In the genomic region with DNA sequence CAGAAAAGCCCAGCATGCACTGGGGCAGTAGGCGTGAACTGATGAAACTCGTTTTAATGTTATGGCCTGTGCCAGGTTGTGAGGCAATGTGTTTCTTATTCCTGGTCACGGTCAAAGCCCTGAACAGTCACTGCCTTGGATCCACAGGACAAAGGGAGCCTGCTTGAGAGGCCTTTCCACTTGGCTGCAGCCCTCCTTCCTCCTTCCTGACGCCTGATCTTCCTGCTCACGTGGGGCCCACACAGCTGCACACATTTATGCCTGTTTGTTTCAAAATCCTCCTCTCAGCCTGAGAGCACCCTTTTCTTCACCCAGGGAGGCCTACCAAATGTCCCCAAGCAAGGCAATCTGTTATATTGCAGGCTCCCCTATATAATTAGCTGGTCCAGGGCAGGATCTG, we compare ENCODE assay signal across 12 mouse cellular contexts. TPM values are rescaled to one million over a fixed set of nuclear protein-coding genes. Genes with fewer than 3 reads are reported as not detected.
DNase-seq lines count a peak whose midpoint lies in the region; ATAC-seq and TF ChIP-seq lines count a peak whose summit lies in the region.
"Had no signal": no experiment of that assay in that cellular context is flagged by ENCODE, and none has a peak within 500 bp of the region (broad histone marks: within the 10 kb centered on the region; RNA-seq: fewer than 3 reads in every experiment).

No protein-coding gene starts in this region.

- H3K36me3 ChIP-seq in intestine, embryonic 14.5 days (ENCODE audit: control insufficient read depth, insufficient read depth, low read length): no peaks in the 10 kb centered on the region
- H3K36me3 ChIP-seq in intestine, postnatal 0 days (ENCODE audit: control insufficient read depth, insufficient read depth): no peaks in the 10 kb centered on the region
- no peaks in the 10 kb centered on the region for H3K36me3 ChIP-seq in embryonic facial prominence, embryonic 11.5 days (replicated peaks; ENCODE audit: control insufficient read depth, insufficient read depth, low read depth, low read length)

- no peak overlapping the region for H3K9ac ChIP-seq in intestine, embryonic 14.5 days (ENCODE audit: low read length)
- H3K9ac ChIP-seq in intestine, postnatal 0 days (ENCODE audit: low read depth, low read length): no peak overlapping the region
- H3K9ac ChIP-seq in embryonic facial prominence, embryonic 11.5 days (replicated peaks; ENCODE audit: low read length): 0 out of 2 replicates have a peak overlapping the region, but pooled peaks have one; percentile 32

- H3K4me1 ChIP-seq in intestine, embryonic 14.5 days (replicated peaks; ENCODE audit: control insufficient read depth, insufficient read depth, low read length): peaks cover 44% of the 10 kb centered on the region
- H3K4me1 ChIP-seq in intestine, postnatal 0 days (replicated peaks; ENCODE audit: control insufficient read depth, insufficient read depth, low read length): no peaks in the 10 kb centered on the region; the same call in 1 of the 2 replicates
- H3K4me1 ChIP-seq in embryonic facial prominence, embryonic 11.5 days (ENCODE audit: control insufficient read depth, insufficient read depth, low read length): peaks cover 3% of the 10 kb centered on the region; the same call in 1 of the 2 replicates

- no peak for ATAC-seq in intestine, embryonic 14.5 days (replicated peaks; ENCODE audit: low FRiP score, low TSS enrichment, low read depth)
- ATAC-seq in intestine, postnatal 0 days: no peak
- no peak for ATAC-seq in embryonic facial prominence, embryonic 11.5 days (replicated peaks; ENCODE audit: insufficient number of reproducible peaks, low FRiP score, low TSS enrichment, low read depth)

- H3K27ac ChIP-seq in intestine, embryonic 14.5 days (ENCODE audit: low read depth): peak overlapping the region; percentile 93; the same call in 1 of the 2 replicates
- no peak overlapping the region for H3K27ac ChIP-seq in intestine, postnatal 0 days (ENCODE audit: low read depth, low read length)
- H3K27ac ChIP-seq in embryonic facial prominence, embryonic 11.5 days (replicated peaks; ENCODE audit: low read depth, low read length): no peak overlapping the region

- H3K4me3 ChIP-seq in intestine, embryonic 14.5 days (ENCODE audit: low read depth, low read length): no peak overlapping the region
- H3K4me3 ChIP-seq in intestine, postnatal 0 days (ENCODE audit: low read depth, low read length): no peak overlapping the region
- H3K4me3 ChIP-seq in embryonic facial prominence, embryonic 11.5 days (ENCODE audit: low read depth, low read length): no peak overlapping the region

- H3K27me3 ChIP-seq in intestine, embryonic 14.5 days (replicated peaks; ENCODE audit: control insufficient read depth, insufficient read depth, low read length): no peaks in the 10 kb centered on the region
- H3K27me3 ChIP-seq in intestine, postnatal 0 days (replicated peaks; ENCODE audit: control insufficient read depth, insufficient read depth, low read length): no peaks in the 10 kb centered on the region
- no peaks in the 10 kb centered on the region for H3K27me3 ChIP-seq in embryonic facial prominence, embryonic 11.5 days (ENCODE audit: control insufficient read depth, insufficient read depth, low read length)

- 62% methylated on average over 5 of the region's 5 CpGs for WGBS in intestine, embryonic 14.5 days
- WGBS in intestine, postnatal 0 days: 45% methylated on average over 5 of the region's 5 CpGs
- WGBS in embryonic facial prominence, embryonic 11.5 days: 49% methylated on average over 5 of the region's 5 CpGs

- TF ChIP-seq CTCF in intestine, postnatal 0 days (IDR thresholded peaks at IDR 0.05; ENCODE audit: low read depth): no peak

- H3K4me2 ChIP-seq in intestine, embryonic 14.5 days (ENCODE audit: low read length): no peak overlapping the region
- no peak overlapping the region for H3K4me2 ChIP-seq in intestine, postnatal 0 days (replicated peaks; ENCODE audit: low read depth)
- no peak overlapping the region for H3K4me2 ChIP-seq in embryonic facial prominence, embryonic 11.5 days (ENCODE audit: low read depth, low read length)

- no peak for DNase-seq in intestine, embryonic 14.5 days (ENCODE audit: low spot score)
- no peak for DNase-seq in embryonic facial prominence, embryonic 11.5 days (ENCODE audit: low spot score)
- peak; percentile 64 for DNase-seq in kidney, adult 9 months
- DNase-seq in lung, postnatal 36 days: peak; percentile 74
- DNase-seq in gastrocnemius, postnatal 25 days: no peak
- no peak for DNase-seq in spleen, postnatal 10 days (ENCODE audit: low spot score in 2 of 2)
- DNase-seq in urinary bladder, postnatal 36 days (ENCODE audit: low spot score in 2 of 2): no peak
- DNase-seq: cerebellum, adult 9-11 months; heart, postnatal 4 days; layer of hippocampus, adult 9-11 months; right cerebral cortex, postnatal 14 days had no signal

- no peaks in the 10 kb centered on the region for H3K9me3 ChIP-seq in intestine, embryonic 14.5 days (ENCODE audit: control insufficient read depth, low read length)
- no peaks in the 10 kb centered on the region for H3K9me3 ChIP-seq in intestine, postnatal 0 days (ENCODE audit: control insufficient read depth)
- no peaks in the 10 kb centered on the region for H3K9me3 ChIP-seq in embryonic facial prominence, embryonic 11.5 days (replicated peaks; ENCODE audit: control insufficient read depth, low read length)

RNA-seq across cellular contexts. Expression of gene Txn2, which starts 25.6 kb away (rescaled TPM):
- polyA plus RNA-seq in intestine, embryonic 14.5 days (2014; fragmentation: Nextera tagmentation; extraction: Ambion mirVana): 324 and 325 TPM in 2 replicates
- 165 and 173 TPM in 2 replicates for polyA plus RNA-seq in intestine, postnatal 0 days (2015; fragmentation: Nextera tagmentation; extraction: Ambion mirVana)
- 239 and 248 TPM in 2 replicates for polyA plus RNA-seq in embryonic facial prominence, embryonic 11.5 days (2014; fragmentation: Nextera tagmentation; extraction: Ambion mirVana)
- total RNA-seq in gastrocnemius, postnatal 25 days (2021): 100 to 1,000 TPM; 210 to 254 TPM

RNA-seq across cellular contexts. Expression of gene Foxred2, which starts 53.3 kb away (rescaled TPM):
- 4.6 and 4.7 TPM in 2 replicates for polyA plus RNA-seq in intestine, embryonic 14.5 days (2014; fragmentation: Nextera tagmentation; extraction: Ambion mirVana)
- 0.33 and 0.46 TPM in 2 replicates for polyA plus RNA-seq in intestine, postnatal 0 days (2015; fragmentation: Nextera tagmentation; extraction: Ambion mirVana)
- polyA plus RNA-seq in embryonic facial prominence, embryonic 11.5 days (2014; fragmentation: Nextera tagmentation; extraction: Ambion mirVana): 4.9 and 8.4 TPM in 2 replicates
- total RNA-seq in gastrocnemius, postnatal 25 days (2021): under 1 TPM; 0.54 to 0.86 TPM

Comparison
In these comparisons a context has a peak if more than half of its experiments do, and no peak if none do; other contexts are left out.
1. DNase-seq: peak in kidney, adult 9 months (single experiment) and lung, postnatal 36 days (single experiment); none in intestine, embryonic 14.5 days (single experiment), embryonic facial prominence, embryonic 11.5 days (single experiment), gastrocnemius, postnatal 25 days (single experiment), spleen, postnatal 10 days (0 of 2) and urinary bladder, postnatal 36 days (0 of 2).